Mouse (Mus musculus) bone marrow macrophage, adult 2 months (primary cell): Measurements from ENCODE around the gene 1700001L19Rik.

Source experiments
- CTCF ChIP-seq: IDR thresholded peaks from 2 replicates; pipeline ENCODE4 v1.5.1; 2012; ENCODE audit warnings: low read depth, mild to moderate bottlenecking, low read length, moderate library complexity
- POLR2A ChIP-seq: IDR thresholded peaks from 2 replicates; pipeline ENCODE4 v1.6.1; 2012; ENCODE audit warnings: mild to moderate bottlenecking, low read depth, low read length, borderline replicate concordance

DNA sequence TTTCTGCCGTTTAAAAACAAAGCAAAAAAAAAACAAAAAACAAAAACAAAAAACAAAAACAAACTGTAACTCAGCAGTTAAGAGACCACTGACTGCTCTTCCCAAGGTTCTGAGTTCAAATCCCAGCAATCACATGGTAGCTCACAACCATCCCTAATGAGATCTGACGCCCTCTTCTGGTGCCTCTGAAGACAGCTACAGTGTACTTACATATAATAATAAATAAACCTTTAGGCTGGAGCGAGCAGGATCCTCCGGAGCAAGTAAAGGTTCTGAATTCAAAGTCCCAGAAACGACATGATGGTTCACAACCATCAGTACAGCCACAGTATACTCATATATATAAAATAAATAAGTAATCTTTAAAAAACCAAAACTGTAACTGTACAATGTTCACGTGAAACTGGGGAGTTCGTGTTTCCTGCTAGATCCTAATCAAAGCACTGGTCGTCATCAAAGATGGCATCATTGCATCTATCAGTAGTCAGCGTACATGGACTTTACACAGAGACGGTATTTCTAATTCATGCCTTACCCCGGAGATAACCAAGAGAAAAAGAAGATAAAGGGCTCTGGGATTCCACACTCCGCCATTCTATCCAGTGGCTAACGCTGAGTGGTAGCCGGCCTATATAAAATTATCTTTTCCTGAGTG, 16.0 kb upstream of the 1700001L19Rik start:
- TF ChIP-seq CTCF (no peak), POLR2A (no peak)
